Mouse (Mus musculus) thymus, adult 2 months (tissue): Measurements from ENCODE around the gene Zfp579.

Experiments used
- CTCF ChIP-seq: fragments of 200-500 bp; IDR thresholded peaks from 2 replicates; pipeline ENCODE4 v1.5.1; 2012; ENCODE audit warnings: mild to moderate bottlenecking, control low read depth, low read length, moderate library complexity, borderline replicate concordance; ENCODE audit not compliant: control insufficient read depth, poor library complexity, insufficient read depth; ENCODE audit errors: extremely low read depth
- POLR2A ChIP-seq: fragments of 200-500 bp; IDR thresholded peaks from 2 replicates; pipeline ENCODE4 v1.6.1; 2012; ENCODE audit warnings: mild to moderate bottlenecking, low read length, control low read depth, moderate library complexity; ENCODE audit not compliant: control insufficient read depth, poor library complexity, insufficient read depth; ENCODE audit errors: extremely low read depth

- TF ChIP-seq CTCF (no peak), POLR2A (no peak)
Measured at GRCm38 (mm10) chr7:5016057-5016456, 20.1 kb upstream of the Zfp579 start.
